Mouse (Mus musculus) heart, adult 2 months (tissue): Measurements from ENCODE around the gene Ankrd34a. TPM values are rescaled to one million over a fixed set of nuclear protein-coding genes. Genes with fewer than 3 reads are reported as not detected.

Experiments used
- DNase-seq, 2 experiments: peaks; one replicate each; pipeline ENCODE4 v3.0.0; 2021
- H3K27ac ChIP-seq: fragments of 200-600 bp; 2 replicates; pipeline ENCODE4 v1.8.1; 2022
- H3K27me3 ChIP-seq: fragments of 200-500 bp; 2 replicates; pipeline ENCODE4 v1.6.1; 2012; ENCODE audit warnings: mild to moderate bottlenecking, low read length, inconsistent platforms, mixed read lengths; ENCODE audit not compliant: control insufficient read depth, insufficient read depth
- H3K36me3 ChIP-seq: fragments of 200-500 bp; 2 replicates; pipeline ENCODE4 v1.6.1; 2012; ENCODE audit warnings: low read length, inconsistent platforms; ENCODE audit not compliant: control insufficient read depth, insufficient read depth
- H3K4me1 ChIP-seq: fragments of 200-500 bp; 2 replicates; pipeline ENCODE4 v1.6.1; 2011; ENCODE audit warnings: low read length; ENCODE audit not compliant: control insufficient read depth, insufficient read depth
- H3K4me3 ChIP-seq: fragments of 200-600 bp; 2 replicates; pipeline ENCODE4 v1.8.1; 2022
- H3K79me2 ChIP-seq: fragments of 200-500 bp; replicated peaks from 2 replicates; pipeline ENCODE4 v1.6.1; 2012; ENCODE audit warnings: mild to moderate bottlenecking, inconsistent platforms, low read length, moderate library complexity, mixed read lengths; ENCODE audit not compliant: control insufficient read depth, insufficient read depth
- H3K9ac ChIP-seq: fragments of 200-500 bp; 2 replicates; pipeline ENCODE4 v1.6.1; 2012; ENCODE audit warnings: low read depth, mild to moderate bottlenecking, control low read depth, inconsistent platforms, low read length, mixed read lengths
- CTCF ChIP-seq: fragments of 200-600 bp; IDR thresholded peaks from 2 replicates; pipeline ENCODE4 v1.8.1; 2022; ENCODE audit warnings: antibody characterized with exemption, mild to moderate bottlenecking, moderate library complexity
- EP300 ChIP-seq: fragments of 200-500 bp; IDR thresholded peaks from 2 replicates; pipeline ENCODE4 v1.6.1; 2011; ENCODE audit warnings: low read depth, low read length, control low read depth; ENCODE audit not compliant: insufficient read depth
- POLR2A ChIP-seq: fragments of 200-500 bp; IDR thresholded peaks from 2 replicates; pipeline ENCODE4 v1.6.1; 2011; ENCODE audit warnings: mild to moderate bottlenecking, low read depth, low read length, control low read depth; ENCODE audit not compliant: insufficient read depth
- WGBS: fragments of 180-500 bp; shearing (Covaris S2); methylation state at CpG from one replicate; pipeline ENCODE4 v1.1.7; 2018; 5-methylcytosine and 5-hydroxymethylcytosine counted together
- intact Hi-C: fragments of 180-260 bp; cut with DNase I; formaldehyde crosslinking; loops from one replicate; pipeline ENCODE4 v1.15.1; 2025
- polyA plus RNA-seq: library from polyadenylated mRNA; depleted of rRNA; stranded (reverse); fragments of >200 nt; gene quantifications from 2 replicates; pipeline ENCODE4 v1.2.3, GENCODE M21; 2012
- total RNA-seq, 2 experiments: library from RNA; stranded (reverse); gene quantifications; 2 replicates each; pipeline ENCODE4 v1.2.3; 2021

The Ankrd34a gene
- total and polyA plus RNA-seq, 3 experiments = 1.3 to 2.4 (median 2.1) TPM

GRCm38 (mm10) chr3:96564633-96565032, 31.8 kb upstream of the Ankrd34a start:
- peaks cover 30% of the 10 kb centered on the region for H3K4me1 ChIP-seq
- peak overlapping the region; percentile 96 for H3K27ac ChIP-seq
- TF ChIP-seq CTCF (no peak), POLR2A (peak; percentile 51; the same call in 1 of the 2 replicates), EP300 (peak; percentile 92)
- H3K27me3 ChIP-seq = no peaks in the 10 kb centered on the region
- intact Hi-C loops = no loop called here
- peaks cover 16% of the 10 kb centered on the region for H3K36me3 ChIP-seq
- 32% methylated on average over 7 of the region's 7 CpGs for WGBS
- H3K79me2 ChIP-seq = peaks cover 2% of the 10 kb centered on the region; the same call in 1 of the 2 replicates
- peak; percentile 63 to 79 for DNase-seq
- H3K9ac ChIP-seq = peak overlapping the region; percentile 44; the same call in 1 of the 2 replicates
- peak overlapping the region; percentile 19; the same call in 1 of the 2 replicates for H3K4me3 ChIP-seq

- Histone ChIP-seq H3K79me2 (0 out of 2 replicates have a peak, but pooled peaks cover 1% of the 10 kb centered on the region), H3K36me3 (peaks cover 16% of the 10 kb centered on the region), H3K4me3 (no peak overlapping the region), H3K4me1 (peaks cover 32% of the 10 kb centered on the region), H3K27ac (peak overlapping the region; percentile 96), H3K27me3 (no peaks in the 10 kb centered on the region), H3K9ac (no peak overlapping the region)
- DNase-seq = no peak
- TF ChIP-seq CTCF (no peak), EP300 (no peak), POLR2A (no peak)
- 67% methylated on average over 3 of the region's 3 CpGs for WGBS
- intact Hi-C loops = no loop called here
These were observed 31.3 kb upstream of the Ankrd34a start for GRCm38 (mm10) chr3:96565105-96565504.

GRCm38 (mm10) chr3:96566661-96567450, 29.6 kb upstream of the Ankrd34a start:
- H3K36me3 ChIP-seq = peaks cover 5% of the 10 kb centered on the region; the same call in 1 of the 2 replicates
- H3K4me1 ChIP-seq = peaks cover 42% of the 10 kb centered on the region
- peak overlapping the region; percentile 69 for H3K27ac ChIP-seq
- 67% methylated on average over 8 of the region's 8 CpGs for WGBS
- DNase-seq = no peak
- intact Hi-C loops = no loop called here
- TF ChIP-seq POLR2A (no peak), EP300 (no peak), CTCF (no peak)
- no peaks in the 10 kb centered on the region for H3K27me3 ChIP-seq
- no peaks in the 10 kb centered on the region for H3K79me2 ChIP-seq
- H3K4me3 ChIP-seq = no peak overlapping the region
- H3K9ac ChIP-seq = no peak overlapping the region

- 56% methylated on average over 8 of the region's 8 CpGs for WGBS
- intact Hi-C loops = no loop called here
- Histone ChIP-seq H3K79me2 (no peaks in the 10 kb centered on the region), H3K27me3 (no peaks in the 10 kb centered on the region), H3K36me3 (peaks cover 2% of the 10 kb centered on the region; the same call in 1 of the 2 replicates), H3K27ac (peak overlapping the region; percentile 100), H3K4me1 (peaks cover 42% of the 10 kb centered on the region), H3K4me3 (no peak overlapping the region), H3K9ac (no peak overlapping the region)
- TF ChIP-seq EP300 (no peak), POLR2A (no peak), CTCF (no peak)
- peak; percentile 32 to 54 for DNase-seq
These were observed 27.8 kb upstream of the Ankrd34a start for GRCm38 (mm10) chr3:96568605-96569004.

GRCm38 (mm10) chr3:96569506-96569905, 26.9 kb upstream of the Ankrd34a start:
- DNase-seq = peak; percentile 52 to 68
- Histone ChIP-seq H3K4me3 (peak overlapping the region; percentile 39; the same call in 1 of the 2 replicates), H3K27me3 (no peaks in the 10 kb centered on the region), H3K79me2 (no peaks in the 10 kb centered on the region), H3K27ac (peak overlapping the region; percentile 100), H3K9ac (peak overlapping the region; percentile 21), H3K4me1 (peaks cover 42% of the 10 kb centered on the region), H3K36me3 (no peaks in the 10 kb centered on the region; the same call in 1 of the 2 replicates)
- TF ChIP-seq CTCF = no peak
- peak; percentile 97 for TF ChIP-seq EP300
- 0 out of 2 replicates have a peak, but pooled peaks have one; percentile 28 for TF ChIP-seq POLR2A
- intact Hi-C loops = no loop called here
- 62% methylated on average over 13 of the region's 13 CpGs for WGBS
